Mouse (Mus musculus) erythroblast, embryonic 14.5 days (primary cell): ENCODE data around the gene Tgm2. TPM values are rescaled to one million over a fixed set of nuclear protein-coding genes. Genes with fewer than 3 reads are reported as not detected.

Experiments used
- H3K27me3 ChIP-seq: 2 replicates; pipeline ENCODE4 v1.6.1; 2012; ENCODE audit warnings: inconsistent platforms; ENCODE audit not compliant: control insufficient read depth
- H3K36me3 ChIP-seq: 2 replicates; pipeline ENCODE4 v1.6.1; 2012; ENCODE audit warnings: mild to moderate bottlenecking, inconsistent platforms; ENCODE audit not compliant: control insufficient read depth
- H3K4me1 ChIP-seq: 2 replicates; pipeline ENCODE4 v1.6.1; 2012; ENCODE audit warnings: inconsistent platforms; ENCODE audit not compliant: control insufficient read depth
- H3K4me3 ChIP-seq: replicated peaks from 2 replicates; pipeline ENCODE3; 2012; ENCODE audit warnings: moderate library complexity, mild to moderate bottlenecking, inconsistent platforms
- H3K9me3 ChIP-seq: 2 replicates; pipeline ENCODE4 v1.6.1; 2012; ENCODE audit warnings: low read length, inconsistent platforms, mixed read lengths; ENCODE audit not compliant: control insufficient read depth
- GATA1 ChIP-seq: IDR thresholded peaks from 2 replicates; pipeline ENCODE4 v1.6.1; 2012; ENCODE audit warnings: low read length, inconsistent platforms, mixed read lengths
- TAL1 ChIP-seq: IDR thresholded peaks from 3 replicates; pipeline ENCODE4 v1.6.1; 2012; ENCODE audit warnings: low read length, inconsistent platforms, mixed read lengths
- polyA plus RNA-seq: library from polyadenylated mRNA; stranded (reverse); fragments of >175 nt; gene quantifications from 2 replicates; pipeline ENCODE4 v1.2.3, GENCODE M21; 2012

Tgm2 gene
- polyA plus RNA-seq, 1 experiment: 8.3 TPM

- peaks cover 99% of the 10 kb centered on the region for H3K36me3 ChIP-seq
- no peak overlapping the region for H3K4me3 ChIP-seq
- H3K27me3 ChIP-seq: no peaks in the 10 kb centered on the region
- peaks cover 77% of the 10 kb centered on the region for H3K4me1 ChIP-seq
- TF ChIP-seq TAL1 (no peak), GATA1 (no peak)
- H3K9me3 ChIP-seq: no peaks in the 10 kb centered on the region
Observed at GRCm38 (mm10) chr2:158138778-158139177, 7.5 kb downstream of the Tgm2 start.

GRCm38 (mm10) chr2:158137771-158138170 lies 8.5 kb downstream of the Tgm2 start:
- peaks cover 100% of the 10 kb centered on the region for H3K36me3 ChIP-seq

GRCm38 (mm10) chr2:158136205-158136604 lies 10.0 kb downstream of the Tgm2 start:
- no peaks in the 10 kb centered on the region for H3K27me3 ChIP-seq
- H3K9me3 ChIP-seq: no peaks in the 10 kb centered on the region
- peaks cover 58% of the 10 kb centered on the region for H3K4me1 ChIP-seq
- H3K36me3 ChIP-seq: peaks cover 100% of the 10 kb centered on the region
- no peak overlapping the region for H3K4me3 ChIP-seq
- no peak for TF ChIP-seq GATA1

More at GRCm38 (mm10) chr2:158137771-158138170, 8.5 kb downstream of the Tgm2 start:
- Histone ChIP-seq H3K27me3 (no peaks in the 10 kb centered on the region), H3K4me1 (peaks cover 71% of the 10 kb centered on the region), H3K9me3 (no peaks in the 10 kb centered on the region), H3K4me3 (no peak overlapping the region)
- no peak for TF ChIP-seq TAL1
- TF ChIP-seq GATA1: no peak

GRCm38 (mm10) chr2:158133050-158133449 lies 13.2 kb downstream of the Tgm2 start:
- no peaks in the 10 kb centered on the region for H3K27me3 ChIP-seq
- peaks cover 100% of the 10 kb centered on the region for H3K36me3 ChIP-seq
- H3K9me3 ChIP-seq: no peaks in the 10 kb centered on the region
- H3K4me3 ChIP-seq: no peak overlapping the region
- no peak for TF ChIP-seq TAL1
- no peak for TF ChIP-seq GATA1
- H3K4me1 ChIP-seq: peaks cover 39% of the 10 kb centered on the region

- peaks cover 100% of the 10 kb centered on the region for H3K36me3 ChIP-seq
- H3K4me1 ChIP-seq: peaks cover 35% of the 10 kb centered on the region
Observed at GRCm38 (mm10) chr2:158132320-158132719, 13.9 kb downstream of the Tgm2 start.

DNA sequence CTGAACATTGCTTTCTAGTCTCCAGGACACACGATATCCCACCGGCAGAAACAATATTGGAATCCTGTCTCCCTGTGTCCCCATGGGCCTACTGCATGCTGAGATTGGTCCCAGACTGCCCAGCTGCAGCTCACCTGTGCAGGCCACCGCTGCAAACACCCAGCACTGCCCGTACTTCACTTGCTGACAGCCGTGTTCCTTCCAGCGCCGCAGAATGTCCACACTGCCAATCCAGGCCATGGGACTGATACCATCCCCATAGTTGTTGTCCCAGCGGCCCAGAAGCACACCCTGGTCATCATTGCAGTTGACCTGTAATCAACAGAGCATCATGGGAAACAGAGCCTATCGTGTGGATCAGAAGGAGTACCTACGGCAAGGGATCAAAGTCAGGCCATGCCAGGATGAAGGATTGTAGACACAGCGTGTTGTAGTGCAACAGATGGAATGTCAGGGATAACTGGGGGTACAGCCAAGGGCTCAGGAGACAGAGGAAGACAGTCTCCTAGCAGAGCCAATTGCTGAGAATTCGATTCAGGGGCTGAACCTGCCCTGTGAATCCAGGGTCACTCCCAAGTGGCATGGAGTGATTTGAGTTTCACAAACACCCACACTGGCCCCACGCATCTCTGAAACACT lies 14.9 kb downstream of the Tgm2 start:
- TF ChIP-seq TAL1 (no peak), GATA1 (no peak)
- Histone ChIP-seq H3K36me3 (peaks cover 100% of the 10 kb centered on the region), H3K4me1 (peaks cover 34% of the 10 kb centered on the region), H3K27me3 (no peaks in the 10 kb centered on the region), H3K4me3 (no peak overlapping the region), H3K9me3 (peaks cover 6% of the 10 kb centered on the region)

More at GRCm38 (mm10) chr2:158132320-158132719, 13.9 kb downstream of the Tgm2 start:
- H3K9me3 ChIP-seq: no peaks in the 10 kb centered on the region; the same call in 1 of the 2 replicates
- no peak for TF ChIP-seq TAL1
- TF ChIP-seq GATA1: no peak
- no peak overlapping the region for H3K4me3 ChIP-seq
- no peaks in the 10 kb centered on the region for H3K27me3 ChIP-seq

DNA sequence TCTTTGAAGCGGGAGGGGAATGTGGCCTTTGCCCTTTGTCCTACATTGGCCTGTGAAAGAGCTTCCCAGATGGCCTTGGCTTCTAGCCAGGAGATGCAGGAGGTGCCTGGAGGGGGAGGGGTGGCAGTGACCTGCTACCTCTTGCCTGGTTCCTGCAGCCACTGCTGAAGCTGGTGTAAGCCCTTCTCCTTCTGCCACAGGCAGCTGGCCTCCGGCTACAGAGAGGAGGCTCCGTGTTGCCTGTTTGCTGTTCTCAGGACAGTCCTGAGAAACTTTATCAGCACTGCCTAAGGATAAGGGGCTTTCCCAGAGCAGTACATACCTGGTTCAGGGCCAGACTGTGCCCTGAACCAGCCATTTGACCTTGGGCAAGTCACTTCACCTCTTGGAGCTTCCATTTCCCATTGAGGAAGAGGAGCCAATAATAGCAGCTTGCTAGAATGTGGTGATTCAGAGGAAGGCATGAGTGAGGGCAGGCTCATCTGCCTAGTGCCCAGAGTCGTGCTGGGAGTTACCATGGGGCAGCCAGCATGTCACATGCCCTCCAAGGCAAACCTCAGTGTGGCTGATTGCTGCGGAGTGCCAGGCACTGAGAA lies 15.7 kb downstream of the Tgm2 start:
- Histone ChIP-seq H3K4me1 (peaks cover 30% of the 10 kb centered on the region), H3K4me3 (no peak overlapping the region), H3K36me3 (peaks cover 100% of the 10 kb centered on the region), H3K27me3 (no peaks in the 10 kb centered on the region), H3K9me3 (peaks cover 9% of the 10 kb centered on the region)
- TF ChIP-seq TAL1 (no peak), GATA1 (no peak)

DNA sequence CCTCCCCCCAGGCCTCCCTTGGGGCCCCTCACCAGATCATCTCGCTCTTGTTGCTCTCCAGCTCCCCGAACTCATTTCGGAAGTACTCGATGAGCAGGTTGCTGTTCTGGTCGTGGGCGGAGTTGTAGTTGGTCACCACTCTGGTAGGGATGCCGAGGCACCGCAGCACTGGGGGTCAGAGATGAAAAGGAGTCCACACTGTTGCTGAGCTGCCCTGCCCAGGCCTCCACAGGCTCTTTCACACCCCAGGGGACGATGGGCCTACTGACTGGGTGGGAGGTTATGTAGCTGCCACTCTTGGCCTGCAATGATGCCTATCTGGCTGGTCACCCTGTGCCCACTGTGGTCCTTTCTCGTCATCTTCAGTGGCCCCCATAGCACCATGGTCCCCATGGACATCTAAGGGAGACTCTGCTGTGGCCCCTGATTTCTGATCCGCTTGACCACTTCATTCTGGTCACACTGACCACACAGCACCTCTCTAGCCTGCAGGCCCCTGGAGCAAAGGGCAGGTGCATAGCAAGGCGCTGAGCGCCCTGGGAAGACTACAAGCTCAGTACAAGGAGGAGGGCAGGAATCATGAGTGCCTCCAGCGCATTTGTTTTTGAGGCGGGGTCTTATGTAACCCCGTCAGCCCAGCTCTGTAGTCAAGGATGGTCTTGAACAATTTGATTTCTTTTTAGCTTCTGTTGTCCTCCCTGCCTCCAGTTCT lies 16.8 kb downstream of the Tgm2 start:
- H3K36me3 ChIP-seq: peaks cover 100% of the 10 kb centered on the region
- peaks cover 24% of the 10 kb centered on the region for H3K4me1 ChIP-seq
- TF ChIP-seq TAL1: no peak
- TF ChIP-seq GATA1: no peak
- peaks cover 9% of the 10 kb centered on the region for H3K9me3 ChIP-seq
- H3K4me3 ChIP-seq: no peak overlapping the region
- no peaks in the 10 kb centered on the region for H3K27me3 ChIP-seq

DNA sequence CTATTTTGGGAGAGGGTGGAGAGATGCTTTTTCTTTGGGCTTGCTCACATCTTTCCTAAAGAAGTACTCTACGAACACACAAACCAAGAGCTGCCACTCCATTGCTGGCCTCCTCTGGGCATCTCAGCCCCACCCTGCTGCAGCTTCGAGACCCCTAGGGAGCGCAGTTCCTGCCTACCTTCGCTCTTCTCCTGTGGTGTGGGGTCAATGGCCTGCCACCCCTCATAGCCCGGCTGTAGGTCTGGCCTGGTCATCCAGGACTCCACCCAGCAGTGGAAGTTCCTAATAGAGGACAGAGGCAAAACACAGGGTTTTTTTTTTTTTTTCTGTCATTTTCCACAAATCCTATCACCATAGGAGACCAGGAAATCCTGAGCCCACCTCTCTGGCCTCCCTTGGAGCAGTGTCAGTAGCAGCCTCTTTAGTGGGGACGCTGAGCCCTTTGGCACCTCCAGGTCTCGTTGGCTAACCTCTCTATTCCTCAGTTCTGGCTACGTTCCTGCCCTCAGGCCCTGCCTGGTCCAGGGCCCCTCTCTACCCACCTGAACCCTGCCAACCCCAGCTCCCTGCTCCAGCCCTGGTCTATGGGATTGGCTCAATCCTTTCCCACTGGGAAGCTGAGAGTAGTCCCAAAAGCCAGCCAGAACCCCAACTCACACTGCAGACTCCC lies 17.6 kb downstream of the Tgm2 start:
- Histone ChIP-seq H3K9me3 (peaks cover 9% of the 10 kb centered on the region), H3K27me3 (no peaks in the 10 kb centered on the region), H3K36me3 (peaks cover 100% of the 10 kb centered on the region), H3K4me3 (no peak overlapping the region), H3K4me1 (peaks cover 17% of the 10 kb centered on the region)
- TF ChIP-seq TAL1 (no peak), GATA1 (no peak)
